Mouse (Mus musculus) hindbrain, postnatal 0 days (tissue): Measurements from ENCODE around the gene Ldlr. TPM values are rescaled to one million over a fixed set of nuclear protein-coding genes. Genes with fewer than 3 reads are reported as not detected.

Experiments
- ATAC-seq: fragments of 200-750 bp; cut with Nextera tagmentation; 2 replicates; pipeline ENCODE4 v1.8.0; 2017; ENCODE audit warnings: mild to moderate bottlenecking, moderate TSS enrichment, moderate library complexity
- DNase-seq: peaks from one replicate; pipeline ENCODE4 v3.0.0-alpha.2; 2015; ENCODE audit warnings: low spot score
- H3K27ac ChIP-seq: fragments of 300-500 bp; sonication (generic); 2 replicates; pipeline ENCODE4 v1.5.1; 2014; ENCODE audit warnings: mild to moderate bottlenecking
- H3K27me3 ChIP-seq: fragments of 300-500 bp; sonication (generic); 2 replicates; pipeline ENCODE4 v1.6.1; 2014; ENCODE audit warnings: low read length, mixed read lengths; ENCODE audit not compliant: insufficient read depth
- H3K36me3 ChIP-seq: fragments of 300-500 bp; sonication (generic); 2 replicates; pipeline ENCODE4 v1.6.1; 2014; ENCODE audit warnings: low read length, mixed read lengths; ENCODE audit not compliant: insufficient read depth
- H3K4me1 ChIP-seq: fragments of 300-500 bp; sonication (generic); 2 replicates; pipeline ENCODE4 v1.6.1; 2014; ENCODE audit warnings: antibody characterized with exemption, low read length, mixed read lengths; ENCODE audit not compliant: insufficient read depth
- H3K4me2 ChIP-seq: fragments of 300-500 bp; sonication (generic); 2 replicates; pipeline ENCODE4 v1.6.1; 2014; ENCODE audit warnings: low read depth, mild to moderate bottlenecking, low read length, moderate library complexity, mixed read lengths
- H3K4me3 ChIP-seq: fragments of 300-500 bp; sonication (generic); 2 replicates; pipeline ENCODE4 v1.5.1; 2014; ENCODE audit warnings: low read length
- H3K9ac ChIP-seq: fragments of 300-500 bp; sonication (generic); replicated peaks from 2 replicates; pipeline ENCODE4 v1.6.1; 2014; ENCODE audit warnings: mild to moderate bottlenecking, low read length, moderate library complexity, mixed read lengths
- H3K9me3 ChIP-seq: fragments of 300-500 bp; sonication (generic); 2 replicates; pipeline ENCODE4 v1.6.1; 2016; ENCODE audit warnings: low read length, mixed read lengths
- CTCF ChIP-seq: IDR thresholded peaks from 2 replicates; pipeline ENCODE4 v1.5.1; 2016; ENCODE audit warnings: antibody characterized with exemption, control low read depth, low read depth
- WGBS: fragments of 180-500 bp; shearing (Covaris S2); extraction: QIAGEN DNeasy Blood & Tissue Kit; methylation state at CpG from one replicate; pipeline ENCODE4 v1.1.7; 2014; 5-methylcytosine and 5-hydroxymethylcytosine counted together
- polyA plus RNA-seq: library from polyadenylated mRNA; unstranded; fragments of >200 nt; fragmentation: Nextera tagmentation; extraction: Ambion mirVana; gene quantifications from 2 replicates; pipeline ENCODE4 v1.2.1, GENCODE M21; 2015
- total RNA-seq: library from RNA; depleted of rRNA; stranded (reverse); fragments of >200 nt; gene quantifications from 2 replicates; pipeline ENCODE4 v1.2.3, GENCODE M21; 2014

Ldlr gene
- total and polyA plus RNA-seq, 2 experiments from 2014 or later: 10.7 to 28.4 TPM

DNA sequence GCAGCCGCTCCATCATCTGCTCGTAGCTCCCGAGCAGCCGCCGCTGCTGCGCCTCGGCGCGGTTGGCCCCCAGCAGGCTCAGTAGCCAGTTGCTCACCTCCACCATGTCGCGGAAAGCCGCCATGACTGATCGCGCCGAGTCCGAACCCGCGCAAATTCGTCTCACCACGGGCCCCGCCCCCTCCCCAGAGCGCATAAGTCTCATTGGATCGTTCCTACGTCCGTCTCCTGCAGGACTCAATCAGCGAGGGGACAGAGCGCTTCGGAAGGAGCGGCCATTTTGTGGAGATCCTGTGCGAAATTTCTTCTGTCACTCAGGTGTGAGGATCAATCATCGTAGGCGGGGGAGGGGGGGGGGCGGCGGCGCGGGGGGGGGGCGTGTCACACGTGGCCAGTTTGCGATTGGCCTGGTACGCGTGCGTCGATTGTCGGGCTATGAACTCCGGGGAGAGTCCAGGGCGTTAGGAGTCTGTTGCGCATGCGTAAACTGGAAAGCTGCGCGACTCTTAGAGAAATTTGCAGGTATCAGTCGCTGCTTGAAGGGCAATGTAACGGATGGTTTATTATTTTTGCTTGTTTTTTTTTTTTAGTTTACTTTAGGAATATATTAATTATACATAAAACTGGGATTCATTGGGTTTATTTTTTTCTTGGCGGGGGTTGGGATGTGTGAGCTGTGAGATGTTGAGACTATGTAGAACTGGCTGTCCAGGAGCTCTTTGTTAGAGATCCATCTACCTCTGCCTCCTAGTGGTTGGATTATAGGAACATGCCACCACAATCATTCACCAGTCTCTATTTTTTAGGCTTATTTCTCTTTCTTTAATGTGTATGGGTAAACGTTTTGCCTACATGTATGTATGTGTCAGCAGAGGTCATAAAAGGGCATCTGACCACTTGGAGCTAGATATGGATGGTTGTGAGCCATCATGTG lies 37.1 kb downstream of the Ldlr start, which contains the start of gene Spc24:
Spc24 (minus strand) TSS at position 149 of the 934 bp plus-strand sequence.
- Histone ChIP-seq H3K4me3 (peak within 1 kb of the TSS; percentile 72), H3K9me3 (no peaks in the 10 kb centered on the region), H3K9ac (peak within 1 kb of the TSS; percentile 54), H3K36me3 (no peaks in the 10 kb centered on the region), H3K27ac (peak within 1 kb of the TSS; percentile 63), H3K27me3 (no peaks in the 10 kb centered on the region), H3K4me1 (no peaks in the 10 kb centered on the region), H3K4me2 (peak within 1 kb of the TSS; percentile 94)
- peak; percentile 66 for TF ChIP-seq CTCF
- WGBS: 1% methylated on average over 50 of the region's 54 CpGs
- ATAC-seq (peak; percentile 97), DNase-seq (peak; percentile 98)

- H3K9me3 ChIP-seq: no peaks in the 10 kb centered on the region
- H3K27me3 ChIP-seq: no peaks in the 10 kb centered on the region
- DNase-seq (no peak), ATAC-seq (no peak)
- no peak for TF ChIP-seq CTCF
- no peaks in the 10 kb centered on the region for H3K36me3 ChIP-seq
- no peak overlapping the region for H3K4me3 ChIP-seq
- H3K27ac ChIP-seq: no peak overlapping the region
- H3K4me2 ChIP-seq: no peak overlapping the region
- no peaks in the 10 kb centered on the region for H3K4me1 ChIP-seq
- H3K9ac ChIP-seq: no peak overlapping the region
Observed at GRCm38 (mm10) chr9:21762135-21762534, 38.9 kb downstream of the Ldlr start.

- ATAC-seq (no peak), DNase-seq (no peak)
- Histone ChIP-seq H3K4me3 (no peak overlapping the region), H3K4me1 (peaks cover under 1% of the 10 kb centered on the region; the same call in 1 of the 2 replicates), H3K36me3 (no peaks in the 10 kb centered on the region), H3K9me3 (no peaks in the 10 kb centered on the region), H3K4me2 (no peak overlapping the region), H3K27ac (no peak overlapping the region), H3K27me3 (no peaks in the 10 kb centered on the region), H3K9ac (no peak overlapping the region)
- TF ChIP-seq CTCF: no peak
- WGBS: 94% methylated on average over 6 of the region's 6 CpGs
Observed at GRCm38 (mm10) chr9:21764084-21764999, 41.1 kb downstream of the Ldlr start.

GRCm38 (mm10) chr9:21767896-21768295 lies 44.6 kb downstream of the Ldlr start:
- TF ChIP-seq CTCF: no peak

GRCm38 (mm10) chr9:21768511-21769411 lies 45.5 kb downstream of the Ldlr start:
- no peak for TF ChIP-seq CTCF
- no peak for ATAC-seq
- peak overlapping the region; percentile 34; the same call in 1 of the 2 replicates for H3K27ac ChIP-seq
- no peaks in the 10 kb centered on the region for H3K27me3 ChIP-seq
- H3K4me2 ChIP-seq: no peak overlapping the region
- H3K36me3 ChIP-seq: no peaks in the 10 kb centered on the region
- H3K4me3 ChIP-seq: no peak overlapping the region
- peaks cover 5% of the 10 kb centered on the region; the same call in 1 of the 2 replicates for H3K4me1 ChIP-seq
- peak; percentile 38 for DNase-seq
- H3K9me3 ChIP-seq: no peaks in the 10 kb centered on the region
- H3K9ac ChIP-seq: no peak overlapping the region
- WGBS: 27% methylated on average over 13 of the region's 13 CpGs

More at GRCm38 (mm10) chr9:21767896-21768295, 44.6 kb downstream of the Ldlr start:
- no peaks in the 10 kb centered on the region for H3K27me3 ChIP-seq
- H3K4me2 ChIP-seq: no peak overlapping the region
- no peak overlapping the region; the same call in 1 of the 2 replicates for H3K27ac ChIP-seq
- H3K4me3 ChIP-seq: no peak overlapping the region
- no peaks in the 10 kb centered on the region for H3K9me3 ChIP-seq
- DNase-seq (peak; percentile 36), ATAC-seq (no peak)
- H3K9ac ChIP-seq: no peak overlapping the region
- no peaks in the 10 kb centered on the region for H3K36me3 ChIP-seq
- peaks cover 5% of the 10 kb centered on the region; the same call in 1 of the 2 replicates for H3K4me1 ChIP-seq
- 52% methylated on average over 11 of the region's 11 CpGs for WGBS
